Mouse (Mus musculus) forebrain, embryonic 13.5 days (tissue): Measurements from ENCODE around the gene Ssr4. TPM values are rescaled to one million over a fixed set of nuclear protein-coding genes. Genes with fewer than 3 reads are reported as not detected.

ENCODE experiments used
- ATAC-seq: fragments of 200-750 bp; cut with Nextera tagmentation; 2 replicates; pipeline ENCODE4 v1.8.0; 2017
- H3K27ac ChIP-seq: fragments of 300-500 bp; sonication (generic); 2 replicates; pipeline ENCODE4 v1.5.1; 2015; ENCODE audit warnings: inconsistent platforms, mild to moderate bottlenecking, moderate library complexity
- H3K27me3 ChIP-seq: fragments of 300-500 bp; sonication (generic); 2 replicates; pipeline ENCODE4 v1.6.1; 2015; ENCODE audit warnings: mild to moderate bottlenecking, inconsistent platforms
- H3K36me3 ChIP-seq: fragments of 300-500 bp; sonication (generic); 2 replicates; pipeline ENCODE4 v1.6.1; 2015; ENCODE audit warnings: mild to moderate bottlenecking, inconsistent platforms; ENCODE audit not compliant: poor library complexity, severe bottlenecking
- H3K4me1 ChIP-seq: fragments of 300-500 bp; sonication (generic); 2 replicates; pipeline ENCODE4 v1.6.1; 2015; ENCODE audit warnings: inconsistent platforms
- H3K4me2 ChIP-seq: fragments of 300-500 bp; sonication (generic); 2 replicates; pipeline ENCODE4 v1.6.1; 2015; ENCODE audit warnings: inconsistent platforms, mild to moderate bottlenecking, moderate library complexity
- H3K4me3 ChIP-seq: fragments of 300-500 bp; sonication (generic); 2 replicates; pipeline ENCODE4 v1.5.1; 2015; ENCODE audit warnings: mild to moderate bottlenecking, inconsistent platforms
- H3K9ac ChIP-seq: fragments of 300-500 bp; sonication (generic); 2 replicates; pipeline ENCODE4 v1.6.1; 2015; ENCODE audit warnings: mild to moderate bottlenecking, inconsistent platforms
- H3K9me3 ChIP-seq: fragments of 300-500 bp; sonication (generic); replicated peaks from 2 replicates; pipeline ENCODE4 v1.6.1; 2016; ENCODE audit warnings: inconsistent platforms
- WGBS: fragments of 180-500 bp; shearing (Covaris S2); methylation state at CpG from one replicate; pipeline ENCODE4 v1.1.7; 2015; 5-methylcytosine and 5-hydroxymethylcytosine counted together
- polyA plus RNA-seq: library from polyadenylated mRNA; unstranded; fragments of >200 nt; fragmentation: Nextera tagmentation; extraction: Ambion mirVana; gene quantifications from 2 replicates; pipeline ENCODE4 v1.2.1, GENCODE M21; 2015

The Ssr4 gene
- polyA plus RNA-seq, 1 experiment from 2014 or later: 129 TPM

DNA sequence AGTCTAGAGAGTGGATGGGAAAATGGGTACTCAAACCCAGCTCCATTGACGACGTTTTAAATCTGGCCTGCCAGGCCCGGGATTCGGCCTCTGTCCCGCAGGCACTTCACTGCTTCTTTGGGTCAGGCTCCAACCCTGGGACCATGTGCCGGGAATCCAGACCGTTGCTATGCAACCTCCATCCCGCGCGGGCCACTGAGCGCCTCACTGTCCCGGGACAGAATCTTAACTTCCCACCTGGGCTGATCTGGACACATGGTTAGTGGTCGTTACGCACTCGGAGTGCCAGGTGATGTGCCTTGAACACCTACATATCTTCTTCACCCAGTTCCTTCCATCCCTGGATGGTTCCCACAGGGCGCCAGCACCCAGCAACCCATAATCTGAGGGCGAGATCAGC lies 36.9 kb downstream of the Ssr4 start:
- H3K4me3 ChIP-seq: peak overlapping the region; percentile 59
- peak overlapping the region; percentile 83 for H3K9ac ChIP-seq
- H3K36me3 ChIP-seq: no peaks in the 10 kb centered on the region
- peaks cover 16% of the 10 kb centered on the region; the same call in 1 of the 2 replicates for H3K4me1 ChIP-seq
- H3K27me3 ChIP-seq: no peaks in the 10 kb centered on the region
- peak overlapping the region; percentile 89; the same call in 1 of the 2 replicates for H3K27ac ChIP-seq
- no peaks in the 10 kb centered on the region for H3K9me3 ChIP-seq
- H3K4me2 ChIP-seq: peak overlapping the region; percentile 71
- ATAC-seq: peak; percentile 63
- 10% methylated on average over 17 of the region's 17 CpGs for WGBS

DNA sequence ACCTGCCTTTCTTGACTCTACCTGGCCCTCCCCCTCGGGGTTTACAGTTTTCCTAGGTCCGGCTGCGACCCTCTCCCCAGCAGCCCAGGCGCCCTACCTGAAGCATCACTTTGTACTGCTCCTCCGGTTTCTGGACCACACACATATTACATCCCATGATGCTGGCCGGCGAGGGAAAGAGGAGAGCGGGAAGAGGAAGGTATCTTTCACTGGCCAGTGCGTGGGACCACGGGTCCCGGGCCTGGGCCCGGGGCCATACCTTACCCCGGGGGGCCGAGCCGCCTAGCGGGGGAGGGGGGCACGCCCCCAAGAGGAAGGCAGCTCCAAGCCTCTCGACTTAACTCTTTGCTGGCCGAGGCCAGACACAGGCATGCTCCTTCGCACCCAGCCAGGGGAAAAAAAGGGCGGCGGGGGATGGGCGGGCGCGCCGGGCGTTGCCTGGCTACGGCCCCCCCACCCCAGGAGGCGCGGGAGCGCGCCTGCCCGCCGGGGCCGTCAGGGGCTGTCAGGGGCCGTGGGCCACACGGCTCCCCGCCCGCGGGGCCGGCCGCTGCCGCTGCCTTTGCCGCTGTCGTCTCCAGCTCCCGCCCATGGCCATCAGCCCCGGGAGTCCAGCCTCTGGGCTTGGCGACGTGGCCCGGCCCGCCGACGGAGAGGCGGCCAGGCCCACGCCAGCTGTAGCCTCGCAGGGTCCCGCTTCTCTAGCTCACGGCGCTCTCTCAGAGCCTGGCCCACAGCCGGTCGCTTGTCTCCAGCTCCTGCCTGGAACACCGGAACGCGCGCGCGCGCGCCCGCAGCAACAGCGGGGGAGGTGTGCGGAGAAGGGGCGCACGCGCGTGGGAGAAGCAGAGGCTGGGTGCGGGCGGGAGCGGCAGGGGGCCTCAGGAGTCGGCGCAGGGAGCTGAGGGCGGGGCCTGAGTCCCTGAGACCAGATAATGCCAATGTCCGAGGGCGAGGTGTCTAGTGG lies 37.6 kb downstream of the Ssr4 start, which contains the start of gene Pdzd4:
Pdzd4 (minus strand) TSS at position 785 of the 967 bp plus-strand sequence.
- peak within 1 kb of the TSS; percentile 89 for H3K27ac ChIP-seq
- no peaks in the 10 kb centered on the region for H3K27me3 ChIP-seq
- ATAC-seq: peak; percentile 87
- peaks cover 16% of the 10 kb centered on the region; the same call in 1 of the 2 replicates for H3K4me1 ChIP-seq
- peak within 1 kb of the TSS; percentile 71 for H3K4me2 ChIP-seq
- no peaks in the 10 kb centered on the region for H3K36me3 ChIP-seq
- 17% methylated on average over 59 of the region's 84 CpGs for WGBS
- peak within 1 kb of the TSS; percentile 59 for H3K4me3 ChIP-seq
- H3K9ac ChIP-seq: peak within 1 kb of the TSS; percentile 83
- no peaks in the 10 kb centered on the region for H3K9me3 ChIP-seq

DNA sequence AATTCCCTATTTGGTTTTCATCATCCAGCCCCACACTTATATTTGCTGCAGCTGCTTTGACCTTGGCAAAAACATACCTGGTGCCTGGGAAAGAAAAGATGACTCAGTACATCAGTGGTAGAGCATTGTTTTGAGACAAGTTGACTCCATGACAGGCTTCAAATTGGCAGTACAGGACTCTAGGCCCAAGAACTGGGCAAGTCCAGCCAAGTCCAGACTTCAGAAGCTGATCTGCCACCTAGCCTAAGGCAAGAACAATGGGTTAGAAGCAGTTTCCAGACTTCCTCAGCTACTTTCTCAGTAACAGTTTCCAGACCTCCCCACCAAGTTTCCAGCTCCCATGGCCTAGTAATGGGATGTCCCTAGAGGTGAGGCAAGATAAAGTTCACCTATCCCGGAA lies 48.9 kb downstream of the Ssr4 start:
- WGBS: 91% methylated on average over 1 of the region's 1 CpGs
- no peak overlapping the region for H3K4me3 ChIP-seq
- ATAC-seq: no peak
- H3K36me3 ChIP-seq: no peaks in the 10 kb centered on the region
- H3K9me3 ChIP-seq: no peaks in the 10 kb centered on the region
- H3K27me3 ChIP-seq: no peaks in the 10 kb centered on the region
- no peak overlapping the region for H3K9ac ChIP-seq
- no peak overlapping the region for H3K4me2 ChIP-seq
- no peaks in the 10 kb centered on the region for H3K4me1 ChIP-seq
- H3K27ac ChIP-seq: no peak overlapping the region

DNA sequence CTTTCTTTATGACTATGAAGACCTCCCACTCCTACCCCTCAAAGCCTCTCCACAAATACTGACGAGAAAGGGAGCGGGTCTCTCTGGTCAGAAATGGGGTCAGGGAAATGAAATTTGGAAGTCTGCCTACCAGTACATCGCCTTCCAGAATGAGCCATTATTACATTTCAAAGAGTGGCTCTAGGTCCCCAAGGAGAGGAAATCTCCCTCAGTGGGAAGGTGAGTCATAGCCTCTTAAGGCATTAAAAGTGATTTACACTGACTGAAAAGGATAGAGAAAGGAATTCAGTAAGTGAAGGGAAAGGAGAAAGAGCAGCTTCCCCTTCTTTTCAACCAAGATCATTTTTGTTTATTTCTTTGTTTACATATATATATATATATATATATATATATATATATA lies 49.9 kb downstream of the Ssr4 start:
- H3K27ac ChIP-seq: no peak overlapping the region
- no peak overlapping the region for H3K4me2 ChIP-seq
- H3K9me3 ChIP-seq: no peaks in the 10 kb centered on the region
- WGBS: 85% methylated on average over 3 of the region's 3 CpGs
- H3K27me3 ChIP-seq: no peaks in the 10 kb centered on the region
- no peak overlapping the region for H3K9ac ChIP-seq
- H3K36me3 ChIP-seq: no peaks in the 10 kb centered on the region
- no peak overlapping the region for H3K4me3 ChIP-seq
- no peak for ATAC-seq
- no peaks in the 10 kb centered on the region for H3K4me1 ChIP-seq

Other genes starting within 250 kb of the Ssr4 start
- gene Dusp9, start 147.6 kb upstream of the Ssr4 start, polyA plus RNA-seq: 0.90 and 1.5 TPM in 2 replicates
- gene Pnck, start 126.9 kb upstream of the Ssr4 start, polyA plus RNA-seq: 57.5 and 66.5 TPM in 2 replicates
- gene Slc6a8, start 113.9 kb upstream of the Ssr4 start, polyA plus RNA-seq: 6.2 and 6.4 TPM in 2 replicates
- 111 and 115 TPM in 2 replicates for gene Bcap31, start 70.9 kb upstream of the Ssr4 start, polyA plus RNA-seq
- 9.6 and 9.7 TPM in 2 replicates for gene Abcd1, start 70.4 kb upstream of the Ssr4 start, polyA plus RNA-seq
- gene Plxnb3, start 29.9 kb upstream of the Ssr4 start, polyA plus RNA-seq: 0.03 and 0.10 TPM in 2 replicates
- 1.7 and 1.8 TPM in 2 replicates for gene Srpk3, start 12.6 kb upstream of the Ssr4 start, polyA plus RNA-seq
- 205 and 225 TPM in 2 replicates for gene Idh3g, start 131 bp upstream of the Ssr4 start, polyA plus RNA-seq
- gene Pdzd4, start 37.9 kb downstream of the Ssr4 start, polyA plus RNA-seq: 3.1 and 3.5 TPM in 2 replicates
- gene Avpr2, start 105.1 kb downstream of the Ssr4 start, polyA plus RNA-seq: 0.15 and 0.24 TPM in 2 replicates
- gene L1cam, start 109.1 kb downstream of the Ssr4 start, polyA plus RNA-seq: 42.7 and 45.4 TPM in 2 replicates
- gene Arhgap4, start 134.8 kb downstream of the Ssr4 start, polyA plus RNA-seq: 1.7 and 2.0 TPM in 2 replicates
- 127 and 132 TPM in 2 replicates for gene Naa10, start 134.9 kb downstream of the Ssr4 start, polyA plus RNA-seq
- gene Renbp, start 143.8 kb downstream of the Ssr4 start, polyA plus RNA-seq: 7.2 and 8.9 TPM in 2 replicates
- gene Hcfc1, start 179.3 kb downstream of the Ssr4 start, polyA plus RNA-seq: 59.4 and 68.9 TPM in 2 replicates
- 38.9 and 39.4 TPM in 2 replicates for gene Irak1, start 236.9 kb downstream of the Ssr4 start, polyA plus RNA-seq